In the genomic region with DNA sequence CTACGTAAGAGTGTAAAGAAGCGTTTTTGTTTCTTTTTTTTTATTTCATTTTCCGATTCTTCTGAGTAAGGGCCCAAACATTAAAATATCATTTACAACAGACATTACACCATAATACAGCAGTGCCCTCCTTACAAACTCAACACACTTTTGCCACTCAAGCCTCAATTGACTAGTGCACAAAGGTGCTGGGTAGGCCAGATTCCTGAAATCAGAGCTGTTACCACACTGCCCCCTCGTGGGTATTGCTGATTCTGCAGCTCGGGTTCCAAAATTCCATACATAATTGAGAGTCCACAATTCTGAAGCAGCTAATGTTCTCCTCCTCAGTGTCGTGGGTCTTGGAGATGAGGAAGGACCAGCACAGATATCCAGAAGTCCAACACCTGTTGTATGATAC, we compare ENCODE assay signal across 7 mouse cellular contexts.
DNase-seq lines count a peak whose midpoint lies in the region; TF ChIP-seq lines count a peak whose summit lies in the region.

No protein-coding gene starts in this region.

- H3K27ac ChIP-seq in CH12.LX (ENCODE audit: insufficient read depth, low read depth): no peak overlapping the region
- H3K27ac ChIP-seq in gastrocnemius, adult 2 months: no peak overlapping the region

- TF ChIP-seq POLR2A in CH12.LX (IDR thresholded peaks at IDR 0.05; ENCODE audit: low read depth, low read length): no peak

- no peaks in the 10 kb centered on the region for H3K36me3 ChIP-seq in CH12.LX (replicated peaks in 1 of 2; ENCODE audit: control insufficient read depth in 1 of 2, insufficient read depth in 1 of 2, low read length in 1 of 2)

- in situ Hi-C loops in CH12.LX (cut with MboI; ENCODE audit: low pct_ligation_motif_present, low pct_unique_long_range_greater_than_20kb, low sequenced_read_pairs): no loop called here

- no peak overlapping the region for H3K4me2 ChIP-seq in CH12.LX (ENCODE audit: insufficient read depth, low read depth, poor library complexity, severe bottlenecking)

- intact Hi-C loops in gastrocnemius, adult 2 months (cut with DNase I): no loop called here

- H3K27me3 ChIP-seq in CH12.LX (replicated peaks): peaks cover 1% of the 10 kb centered on the region

- DNase-seq in CH12.LX (ENCODE audit: extremely low read depth): peak; percentile 34
- peak; percentile 58 for DNase-seq in Muller cell, postnatal 12 days (ENCODE audit: inconsistent ontology term)
- peak; percentile 63 to 73 for DNase-seq in cerebellum, postnatal 36 days
- peak; percentile 28 for DNase-seq in gastrocnemius, adult 2 months
- DNase-seq in layer of hippocampus, adult 8-10 months (ENCODE audit: low spot score in 2 of 2): peak; percentile 37 to 84
- DNase-seq in lung, postnatal 10 days: peak; percentile 79
- DNase-seq in right cerebral cortex, postnatal 36 days (ENCODE audit: low spot score in 2 of 2): peak; percentile 49 to 56

- H3K4me1 ChIP-seq in CH12.LX (ENCODE audit: control insufficient read depth in 1 of 2, insufficient read depth in 2 of 2): no peaks in the 10 kb centered on the region

- no peak overlapping the region for H3K4me3 ChIP-seq in CH12.LX (replicated peaks in 1 of 3; ENCODE audit: low read depth in 2 of 3, low read length in 2 of 3, poor library complexity in 1 of 3)
- H3K4me3 ChIP-seq in gastrocnemius, adult 2 months: no peak overlapping the region

- H3K9me3 ChIP-seq in CH12.LX (replicated peaks; ENCODE audit: low read length): peaks cover 25% of the 10 kb centered on the region

- peak; percentile 51 for TF ChIP-seq RAD21 in CH12.LX (IDR thresholded peaks at IDR 0.05; ENCODE audit: low read depth, low read length)

- H3K9ac ChIP-seq in CH12.LX (ENCODE audit: insufficient read depth, low read depth): no peak overlapping the region

- dilution Hi-C loops in CH12.LX (cut with MboI; ENCODE audit: extremely low pct_ligation_motif_present, extremely low pct_unique_long_range_greater_than_20kb, low sequenced_read_pairs): no loop called here

- peak; percentile 29 to 58; a peak in 3 of 4 replicates for TF ChIP-seq CTCF in CH12.LX (conservative IDR thresholded peaks at IDR 0.05 in 1 of 2, IDR thresholded peaks at IDR 0.05 in 1 of 2; ENCODE audit: low read depth in 2 of 2, low read length in 2 of 2)
- peak; percentile 86 for TF ChIP-seq CTCF in gastrocnemius, adult 2 months (IDR thresholded peaks at IDR 0.05)

- no peak for TF ChIP-seq EP300 in CH12.LX (IDR thresholded peaks at IDR 0.05; ENCODE audit: low read length)

- H3K79me2 ChIP-seq in CH12.LX (replicated peaks; ENCODE audit: control insufficient read depth, extremely low read depth, insufficient read depth, poor library complexity, severe bottlenecking): no peaks in the 10 kb centered on the region

TF ChIP-seq in CH12.LX, 34 proteins besides CTCF, POLR2A, EP300 and RAD21:
- TF ChIP-seq SMC3 (IDR thresholded peaks at IDR 0.05; ENCODE audit: low read depth, low read length) (peak; percentile 27; the same call in 1 of the 2 replicates), BHLHE40 (IDR thresholded peaks at IDR 0.05; ENCODE audit: low read depth, low read length) (no peak)
TF ChIP-seq in CH12.LX: peak in this region for 1.

Comparison
In these comparisons a context has a peak if more than half of its experiments do, and no peak if none do; other contexts are left out.
1. DNase-seq: peak in every context shown above with its lines; median percentile 79 in lung, postnatal 10 days; 68 in cerebellum, postnatal 36 days; 60 in layer of hippocampus, adult 8-10 months; 58 in Muller cell, postnatal 12 days; 52 in right cerebral cortex, postnatal 36 days; 34 in CH12.LX; 28 in gastrocnemius, adult 2 months.